Mouse (Mus musculus) lung, postnatal 0 days (tissue): Measurements from ENCODE around the gene Hsf2bp. TPM values are rescaled to one million over a fixed set of nuclear protein-coding genes. Genes with fewer than 3 reads are reported as not detected.

Experiments used
- ATAC-seq: fragments of 200-750 bp; cut with Nextera tagmentation; 2 replicates; pipeline ENCODE4 v1.8.0; 2017; ENCODE audit warnings: moderate library complexity
- DNase-seq: peaks from one replicate; pipeline ENCODE4 v3.0.0-alpha.2; 2016; ENCODE audit warnings: low spot score
- H3K27ac ChIP-seq: fragments of 300-500 bp; sonication (generic); 2 replicates; pipeline ENCODE4 v1.5.1; 2014; ENCODE audit warnings: antibody characterized with exemption, mild to moderate bottlenecking, low read length, mixed read lengths
- H3K27me3 ChIP-seq: fragments of 300-500 bp; sonication (generic); replicated peaks from 2 replicates; pipeline ENCODE4 v1.6.1; 2014; ENCODE audit warnings: low read length, mixed read lengths; ENCODE audit not compliant: insufficient read depth
- H3K36me3 ChIP-seq: fragments of 300-500 bp; sonication (generic); 2 replicates; pipeline ENCODE4 v1.6.1; 2014; ENCODE audit warnings: low read length, mixed read lengths; ENCODE audit not compliant: insufficient read depth
- H3K4me1 ChIP-seq: fragments of 300-500 bp; sonication (generic); 2 replicates; pipeline ENCODE4 v1.6.1; 2014; ENCODE audit warnings: antibody characterized with exemption, low read depth, low read length, mixed read lengths; ENCODE audit not compliant: insufficient read depth
- H3K4me2 ChIP-seq: fragments of 300-500 bp; sonication (generic); replicated peaks from 2 replicates; pipeline ENCODE4 v1.6.1; 2014; ENCODE audit warnings: low read depth, mild to moderate bottlenecking, low read length, moderate library complexity, mixed read lengths
- H3K4me3 ChIP-seq: fragments of 300-500 bp; sonication (generic); 2 replicates; pipeline ENCODE4 v1.5.1; 2014; ENCODE audit warnings: low read depth, low read length
- H3K9ac ChIP-seq: fragments of 300-500 bp; sonication (generic); replicated peaks from 2 replicates; pipeline ENCODE4 v1.6.1; 2014; ENCODE audit warnings: low read depth, mild to moderate bottlenecking
- H3K9me3 ChIP-seq: fragments of 300-500 bp; sonication (generic); 2 replicates; pipeline ENCODE4 v1.6.1; 2016; ENCODE audit warnings: low read length, mixed read lengths
- CTCF ChIP-seq: IDR thresholded peaks from 2 replicates; pipeline ENCODE4 v1.5.1; 2016; ENCODE audit warnings: antibody characterized with exemption, mild to moderate bottlenecking
- EP300 ChIP-seq: IDR thresholded peaks from 2 replicates; pipeline ENCODE4 v1.6.1; 2016; ENCODE audit warnings: antibody characterized with exemption, mild to moderate bottlenecking, control low read depth
- WGBS: fragments of 180-500 bp; shearing (Covaris S2); extraction: QIAGEN DNeasy Blood & Tissue Kit; methylation state at CpG from one replicate; pipeline ENCODE4 v1.1.7; 2014; 5-methylcytosine and 5-hydroxymethylcytosine counted together
- polyA plus RNA-seq: library from polyadenylated mRNA; unstranded; fragments of >200 nt; fragmentation: Nextera tagmentation; extraction: Ambion mirVana; gene quantifications from 2 replicates; pipeline ENCODE4 v1.2.1, GENCODE M21; 2015

Hsf2bp gene
- polyA plus RNA-seq, 1 experiment from 2014 or later = 0.58 TPM

- H3K36me3 ChIP-seq = no peaks in the 10 kb centered on the region
- ATAC-seq (no peak), DNase-seq (peak; percentile 17)
- H3K9ac ChIP-seq = 0 out of 2 replicates have a peak overlapping the region, but pooled peaks have one; percentile 23
- H3K27ac ChIP-seq = peak overlapping the region; percentile 57
- no peaks in the 10 kb centered on the region for H3K9me3 ChIP-seq
- H3K4me1 ChIP-seq = peaks cover 47% of the 10 kb centered on the region; the same call in 1 of the 2 replicates
- no peak overlapping the region for H3K4me2 ChIP-seq
- H3K27me3 ChIP-seq = no peaks in the 10 kb centered on the region
- TF ChIP-seq EP300 (peak; percentile 35; the same call in 1 of the 2 replicates), CTCF (no peak)
- WGBS = 62% methylated on average over 4 of the region's 4 CpGs
- H3K4me3 ChIP-seq = no peak overlapping the region
Observed at GRCm38 (mm10) chr17:31940607-31941006, 95.5 kb downstream of the Hsf2bp start.

- DNase-seq = peak; percentile 72
Observed at GRCm38 (mm10) chr17:31939292-31940060, 96.7 kb downstream of the Hsf2bp start.

GRCm38 (mm10) chr17:31938539-31939260, 97.4 kb downstream of the Hsf2bp start:
- Histone ChIP-seq H3K9me3 (no peaks in the 10 kb centered on the region), H3K4me2 (no peak overlapping the region), H3K4me1 (peaks cover 43% of the 10 kb centered on the region; the same call in 1 of the 2 replicates), H3K9ac (no peak overlapping the region), H3K36me3 (no peaks in the 10 kb centered on the region), H3K27me3 (no peaks in the 10 kb centered on the region), H3K4me3 (no peak overlapping the region), H3K27ac (peak overlapping the region; percentile 81)
- ATAC-seq = peak; percentile 16; the same call in 1 of the 2 replicates
- no peak for TF ChIP-seq CTCF
- TF ChIP-seq EP300 = no peak
- WGBS = 62% methylated on average over 12 of the region's 12 CpGs
- peak; percentile 44 for DNase-seq

More at GRCm38 (mm10) chr17:31939292-31940060, 96.7 kb downstream of the Hsf2bp start:
- TF ChIP-seq EP300 = no peak
- TF ChIP-seq CTCF = no peak
- peaks cover 47% of the 10 kb centered on the region; the same call in 1 of the 2 replicates for H3K4me1 ChIP-seq
- peak overlapping the region; percentile 81 for H3K27ac ChIP-seq
- 66% methylated on average over 16 of the region's 16 CpGs for WGBS
- H3K9ac ChIP-seq = no peak overlapping the region
- H3K4me2 ChIP-seq = no peak overlapping the region
- peak; percentile 36 for ATAC-seq
- H3K27me3 ChIP-seq = no peaks in the 10 kb centered on the region
- no peaks in the 10 kb centered on the region for H3K9me3 ChIP-seq
- no peak overlapping the region for H3K4me3 ChIP-seq
- H3K36me3 ChIP-seq = no peaks in the 10 kb centered on the region

GRCm38 (mm10) chr17:31937141-31937554, 99.0 kb downstream of the Hsf2bp start:
- H3K9me3 ChIP-seq = no peaks in the 10 kb centered on the region
- ATAC-seq = peak; percentile 86
- no peaks in the 10 kb centered on the region for H3K27me3 ChIP-seq
- no peak overlapping the region for H3K9ac ChIP-seq
- H3K4me3 ChIP-seq = no peak overlapping the region
- H3K4me2 ChIP-seq = no peak overlapping the region
- H3K36me3 ChIP-seq = no peaks in the 10 kb centered on the region
- peaks cover 37% of the 10 kb centered on the region; the same call in 1 of the 2 replicates for H3K4me1 ChIP-seq
- TF ChIP-seq EP300 (peak; percentile 83), CTCF (peak; percentile 79)
- H3K27ac ChIP-seq = peak overlapping the region; percentile 84
- WGBS = 22% methylated on average over 3 of the region's 3 CpGs
- DNase-seq = peak; percentile 94

- Histone ChIP-seq H3K4me1 (peaks cover 44% of the 10 kb centered on the region; the same call in 1 of the 2 replicates), H3K27me3 (no peaks in the 10 kb centered on the region), H3K9me3 (no peaks in the 10 kb centered on the region), H3K4me2 (no peak overlapping the region), H3K9ac (no peak overlapping the region), H3K4me3 (no peak overlapping the region), H3K27ac (no peak overlapping the region), H3K36me3 (no peaks in the 10 kb centered on the region)
- no peak for TF ChIP-seq CTCF
- no peak for TF ChIP-seq EP300
- 55% methylated on average over 3 of the region's 3 CpGs for WGBS
- ATAC-seq = no peak
- DNase-seq = peak; percentile 4
Observed at GRCm38 (mm10) chr17:31935841-31936240, 100.3 kb downstream of the Hsf2bp start.

- TF ChIP-seq CTCF (no peak), EP300 (no peak)
- Histone ChIP-seq H3K36me3 (no peaks in the 10 kb centered on the region), H3K4me1 (peaks cover 39% of the 10 kb centered on the region; the same call in 1 of the 2 replicates), H3K9ac (no peak overlapping the region), H3K9me3 (no peaks in the 10 kb centered on the region), H3K4me2 (no peak overlapping the region), H3K4me3 (no peak overlapping the region), H3K27ac (no peak overlapping the region), H3K27me3 (no peaks in the 10 kb centered on the region)
- ATAC-seq (no peak), DNase-seq (peak; percentile 18)
- 81% methylated on average over 6 of the region's 6 CpGs for WGBS
Observed at GRCm38 (mm10) chr17:31935091-31935830, 100.9 kb downstream of the Hsf2bp start.
